Mouse (Mus musculus): ENCODE measurements around the gene Prlr.

Prlr gene

DNA sequence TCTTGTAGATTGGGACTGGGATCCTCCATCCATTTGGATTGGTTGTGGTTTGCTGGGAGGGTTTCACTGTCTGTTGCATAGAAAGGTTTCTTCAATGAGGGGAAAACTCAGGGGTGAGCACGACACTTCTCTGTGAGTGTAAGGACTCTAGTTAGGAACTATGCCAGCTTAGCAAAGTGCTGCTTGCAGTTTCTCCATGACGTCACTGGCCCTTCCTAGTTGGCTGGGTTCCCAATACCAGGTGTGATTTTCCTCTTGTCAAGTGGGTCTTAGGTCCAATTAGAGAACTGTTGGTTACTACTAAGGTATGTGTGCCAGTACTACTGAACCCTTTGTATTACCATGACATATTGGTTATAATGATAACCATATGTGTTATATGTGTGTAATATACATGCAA, 51.6 kb downstream of the Prlr start:
- no peak for DNase-seq (ENCODE audit: low spot score in 2 of 2)

DNA sequence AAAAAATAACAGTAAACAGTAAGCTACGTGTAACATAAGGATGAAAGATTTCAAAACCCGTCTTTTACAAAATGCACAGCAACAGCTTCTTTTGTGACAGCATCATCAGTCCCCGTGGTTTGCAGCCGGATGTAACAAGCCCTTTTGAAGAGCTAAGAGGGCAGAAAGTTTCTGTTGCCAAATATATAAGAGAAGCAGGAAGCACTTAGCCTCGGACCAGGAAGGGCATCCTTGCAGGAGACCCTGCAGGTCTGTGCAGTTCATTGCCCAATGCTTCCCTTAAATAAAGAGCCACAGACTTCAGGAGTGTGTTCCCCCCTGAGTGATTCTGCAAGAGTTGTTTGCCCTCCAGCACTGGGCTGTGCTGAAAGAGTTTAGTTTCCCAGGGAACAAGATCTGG, 58.9 kb downstream of the Prlr start:
- DNase-seq (ENCODE audit: low spot score in 2 of 2) = no peak

- no peak for DNase-seq (ENCODE audit: low spot score in 2 of 2)
These were observed 59.8 kb downstream of the Prlr start for GRCm38 (mm10) chr15:10236812-10237211.

GRCm38 (mm10) chr15:10238454-10238853, 61.4 kb downstream of the Prlr start:
- no peak for DNase-seq (ENCODE audit: low spot score in 2 of 2)

DNA sequence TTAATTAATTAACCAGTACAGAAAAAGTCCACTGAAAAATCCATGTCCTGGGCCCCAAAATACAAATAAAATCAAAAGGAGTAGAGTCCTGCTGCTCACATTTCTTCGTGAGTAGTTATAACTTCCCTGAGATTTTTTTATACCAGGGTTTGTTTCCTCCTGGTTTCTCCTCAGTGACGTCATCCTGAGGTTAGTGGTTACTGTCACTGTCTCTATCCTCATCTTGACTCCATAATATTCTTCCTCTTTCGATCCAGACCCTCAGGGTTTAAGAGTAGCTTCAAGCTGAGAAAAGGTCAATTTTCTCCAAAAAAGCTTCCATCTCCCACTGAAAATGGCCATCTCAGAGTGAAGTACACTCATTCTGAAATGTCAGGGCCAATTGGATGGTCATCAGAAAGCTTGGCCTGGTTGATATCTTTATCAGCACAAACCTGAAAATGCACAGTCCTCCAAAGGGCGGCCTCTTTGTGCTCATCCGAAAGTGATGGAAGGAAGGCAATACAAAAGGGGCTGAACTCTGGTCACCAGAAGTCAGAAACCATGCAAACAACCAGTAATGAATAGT, 63.3 kb downstream of the Prlr start:
- DNase-seq (ENCODE audit: low spot score in 2 of 2) = no peak

- DNase-seq (ENCODE audit: low spot score in 2 of 2) = no peak
These were observed 65.2 kb downstream of the Prlr start for GRCm38 (mm10) chr15:10242250-10242649.

DNA sequence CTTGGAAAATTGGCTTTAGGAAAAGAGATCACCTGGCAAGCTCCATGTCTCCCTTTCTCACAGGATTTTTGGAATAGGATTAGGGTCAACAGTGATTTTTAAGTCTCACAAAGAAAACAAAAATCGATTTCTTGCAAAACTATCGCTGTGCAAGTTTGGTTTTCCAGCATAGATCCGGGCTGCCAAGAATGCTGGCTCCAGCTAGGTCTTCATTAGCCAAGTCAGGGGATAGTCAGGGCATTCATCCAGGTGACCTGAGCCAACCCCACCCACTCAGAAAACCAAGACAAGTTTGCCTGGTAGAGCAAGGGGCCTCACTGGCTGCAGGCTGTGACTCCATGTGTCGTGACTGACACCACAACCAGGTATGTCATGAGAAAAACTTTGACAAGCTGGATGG, 72.2 kb downstream of the Prlr start:
- DNase-seq (ENCODE audit: low spot score in 2 of 2) = no peak

DNA sequence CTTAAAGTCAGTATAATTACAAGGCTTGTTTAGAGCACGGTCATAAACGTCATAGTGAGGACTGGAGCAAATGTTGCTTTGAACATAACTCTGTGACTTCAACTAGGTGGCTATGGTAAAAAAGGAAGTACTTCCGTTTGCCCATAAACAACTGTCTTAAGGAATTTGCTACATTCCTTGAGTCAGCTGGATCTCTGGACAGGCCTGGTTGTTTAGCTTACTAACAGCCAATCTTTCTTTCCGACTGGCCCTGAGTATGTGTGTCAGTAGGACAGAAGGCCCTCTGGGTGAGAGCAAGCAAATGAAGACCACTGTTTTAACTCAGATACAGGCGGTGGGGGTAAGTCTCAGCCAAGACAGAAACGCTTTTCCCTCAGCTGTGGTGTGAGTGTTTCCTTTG, 73.7 kb downstream of the Prlr start:
- DNase-seq (ENCODE audit: low spot score in 2 of 2) = no peak

DNA sequence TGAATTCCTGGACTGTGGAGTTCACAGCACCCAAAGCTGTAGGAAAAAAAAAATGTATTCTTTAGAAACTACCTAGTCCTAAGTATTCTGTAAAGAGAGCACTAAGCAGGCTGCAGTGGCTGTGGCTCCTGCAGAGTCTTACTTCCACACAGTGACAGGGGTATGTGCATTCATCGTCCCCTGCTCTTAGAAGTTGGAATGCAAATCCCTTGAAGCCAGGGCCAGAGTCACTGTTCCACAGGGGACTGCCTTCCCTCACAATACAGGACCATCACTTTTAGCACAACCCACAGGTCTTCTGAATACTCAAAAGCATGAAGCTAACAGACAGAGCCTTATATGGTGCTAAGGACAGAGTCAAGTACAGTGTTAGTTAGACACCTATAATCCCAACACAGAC, 75.5 kb downstream of the Prlr start:
- DNase-seq (ENCODE audit: low spot score in 2 of 2) = no peak

- no peak for DNase-seq (ENCODE audit: low spot score in 2 of 2)
These were observed 85.2 kb downstream of the Prlr start for GRCm38 (mm10) chr15:10262219-10262618.

DNA sequence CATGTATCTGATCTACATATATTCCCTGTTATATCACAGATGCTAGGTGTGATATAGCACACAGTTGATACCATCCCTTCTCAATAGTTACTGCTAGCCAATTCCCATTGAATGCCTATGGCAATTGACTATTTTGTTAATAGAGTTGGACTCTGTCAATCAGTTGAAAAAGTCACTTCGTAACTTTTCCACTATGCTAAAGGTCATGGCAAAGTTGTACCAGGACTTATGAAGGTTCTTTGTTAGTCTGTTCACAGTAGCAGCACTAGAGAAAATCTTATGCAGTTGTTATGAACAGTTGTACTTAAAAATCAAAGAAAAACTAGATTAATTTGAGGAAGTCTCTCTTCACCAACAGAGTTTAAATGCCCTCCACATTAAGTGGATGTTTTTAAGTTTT, 85.6 kb downstream of the Prlr start:
- DNase-seq (ENCODE audit: low spot score in 2 of 2) = no peak

DNA sequence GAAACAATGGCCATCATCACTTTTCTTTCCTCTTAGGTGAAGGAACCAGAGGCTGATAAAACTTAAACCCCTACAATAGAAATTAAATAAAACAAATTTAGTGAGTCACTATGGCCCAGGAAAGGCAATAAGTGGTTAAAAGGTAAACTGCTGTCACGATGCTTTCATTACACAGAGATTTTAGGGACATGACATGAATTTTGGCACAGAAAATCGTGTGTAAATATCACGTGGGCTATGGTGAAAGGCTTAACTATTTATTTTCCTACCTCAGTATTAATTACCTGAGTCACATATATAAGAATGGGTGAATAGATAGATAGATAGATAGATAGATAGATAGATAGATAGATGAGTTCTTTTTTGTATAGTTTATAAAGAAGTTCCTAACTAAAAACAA, 86.4 kb downstream of the Prlr start:
- no peak for DNase-seq (ENCODE audit: low spot score in 2 of 2)

- DNase-seq (ENCODE audit: low spot score in 2 of 2) = no peak
These were observed 87.8 kb downstream of the Prlr start for GRCm38 (mm10) chr15:10264885-10265284.

DNA sequence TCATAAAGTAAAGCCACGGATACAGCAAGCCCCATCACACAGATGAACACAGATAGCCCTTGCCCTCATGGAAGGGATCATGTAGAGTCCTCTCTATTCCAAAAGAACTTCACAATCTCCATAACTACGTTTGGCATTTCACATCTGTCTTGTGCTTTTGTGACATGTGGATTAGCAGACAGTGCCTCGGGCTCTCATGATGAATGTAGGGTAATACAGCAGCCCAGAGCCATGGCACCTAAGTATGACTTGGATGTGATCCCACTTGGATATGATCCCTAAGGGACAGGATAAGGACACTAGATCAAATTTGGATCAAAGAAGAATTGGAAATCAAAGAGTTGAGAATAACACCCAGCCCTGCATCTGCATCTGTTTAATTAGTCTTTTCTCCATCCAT, 90.2 kb downstream of the Prlr start:
- DNase-seq (ENCODE audit: low spot score in 2 of 2) = no peak

GRCm38 (mm10) chr15:10276386-10276785, 99.3 kb downstream of the Prlr start:
- DNase-seq (ENCODE audit: low spot score in 2 of 2) = no peak

- DNase-seq (ENCODE audit: low spot score in 2 of 2) = no peak
These were observed 100.4 kb downstream of the Prlr start for GRCm38 (mm10) chr15:10277461-10277860.

- DNase-seq (ENCODE audit: low spot score in 2 of 2) = no peak
These were observed 104.5 kb downstream of the Prlr start for GRCm38 (mm10) chr15:10281546-10281945.

DNA sequence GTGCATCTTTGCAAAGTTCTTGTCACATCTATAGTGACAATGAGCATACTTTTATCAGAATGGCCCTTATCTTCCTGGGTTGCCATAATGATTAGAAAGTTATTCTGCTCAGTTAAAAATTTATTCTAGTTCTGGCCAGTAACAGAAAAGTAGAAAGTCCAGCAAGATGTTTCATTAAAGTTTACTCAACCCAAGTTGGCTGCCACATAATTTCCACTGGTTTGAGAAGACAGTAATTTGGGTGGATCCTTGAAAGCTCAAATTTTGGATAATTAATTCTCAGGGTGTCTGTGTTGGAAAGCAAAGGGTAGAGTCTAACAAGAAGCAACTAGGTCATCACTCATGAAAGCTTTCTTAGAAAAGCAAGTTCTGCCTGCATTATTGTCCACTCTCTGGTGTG, 106.6 kb downstream of the Prlr start:
- no peak for DNase-seq (ENCODE audit: low spot score in 2 of 2)

DNA sequence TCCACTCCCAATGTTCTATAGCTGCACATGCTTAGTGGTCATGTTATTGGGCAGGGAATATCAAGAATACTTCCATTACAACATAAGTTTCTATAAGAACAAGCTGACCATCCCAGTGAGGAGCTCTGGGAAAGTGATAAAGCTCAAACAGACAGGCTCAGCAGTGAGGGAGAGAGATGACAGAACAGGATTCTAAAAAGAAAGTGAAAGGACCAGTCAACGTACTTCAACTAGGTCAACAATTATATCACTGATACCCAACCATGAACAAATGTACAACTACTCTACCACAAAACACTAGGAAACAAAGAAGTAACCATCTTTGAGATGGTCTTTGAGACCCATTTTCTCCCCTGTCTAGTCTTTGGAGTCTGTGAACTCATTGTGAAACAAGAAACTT, 119.5 kb downstream of the Prlr start:
- no peak for DNase-seq (ENCODE audit: low spot score in 2 of 2)

DNA sequence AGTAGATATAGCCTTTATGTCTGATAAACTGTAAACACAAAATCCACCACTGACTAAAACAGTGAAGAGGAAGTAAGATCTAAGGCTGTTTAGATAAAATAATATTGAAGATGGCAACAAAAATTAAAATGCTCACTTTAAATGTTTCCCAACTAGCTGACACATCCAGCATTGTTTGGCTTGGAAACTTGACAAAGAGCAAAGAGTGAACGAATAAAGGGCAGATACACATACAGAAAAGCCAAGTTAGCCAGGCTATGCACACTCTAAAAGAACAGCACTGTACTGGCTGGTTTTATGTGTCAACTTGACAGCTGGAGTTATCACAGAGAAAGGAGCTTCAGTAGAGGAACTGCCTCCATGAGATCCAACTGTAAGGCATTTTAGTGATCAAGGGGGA, 121.0 kb downstream of the Prlr start:
- no peak for DNase-seq (ENCODE audit: low spot score in 2 of 2)

GRCm38 (mm10) chr15:10299467-10299866, 122.4 kb downstream of the Prlr start:
- no peak for DNase-seq (ENCODE audit: low spot score in 2 of 2)

DNA sequence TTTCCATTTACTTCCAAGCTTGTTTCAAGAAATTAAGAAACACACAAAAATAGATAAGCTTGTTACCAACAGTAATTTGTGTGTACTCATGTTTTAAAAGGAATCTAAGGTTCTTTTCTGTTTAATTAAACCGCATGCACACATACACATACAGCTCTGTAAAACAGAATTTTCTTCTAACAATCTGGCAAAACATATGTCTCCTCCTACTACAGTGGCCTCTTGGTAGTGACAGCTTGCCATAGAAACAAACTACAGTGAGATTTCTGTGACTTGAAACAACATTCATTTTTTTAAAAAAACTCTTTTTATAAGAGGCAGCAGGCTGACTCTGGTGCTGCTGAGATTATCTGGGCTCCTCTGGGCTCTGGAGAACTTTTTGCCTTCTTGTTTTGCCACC, 129.4 kb downstream of the Prlr start:
- DNase-seq (ENCODE audit: low spot score in 2 of 2) = no peak

DNA sequence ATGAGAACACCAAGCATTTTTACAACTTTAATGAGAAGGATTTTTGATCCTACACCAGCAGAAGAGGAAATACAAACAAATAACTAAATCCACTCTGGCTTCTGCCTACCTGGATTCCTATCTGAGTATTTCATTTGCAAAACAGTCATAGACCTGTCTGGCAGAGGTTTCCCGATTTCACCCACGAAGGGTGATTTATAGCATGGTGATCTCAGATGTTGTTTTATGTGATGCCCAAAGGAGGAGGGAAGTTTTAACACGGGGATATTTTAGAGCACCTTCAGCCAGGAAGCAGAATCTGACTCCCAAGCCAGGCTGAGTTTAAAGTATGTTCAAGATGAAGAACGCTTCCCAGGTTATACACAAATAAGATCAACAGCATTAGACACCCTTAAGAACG, 134.8 kb downstream of the Prlr start:
- no peak for DNase-seq (ENCODE audit: low spot score in 2 of 2)

All from spleen, postnatal 36 days (tissue).